Mouse (Mus musculus) adrenal gland, adult (tissue): ENCODE data around the gene Arid5a.

Experiments used
- DNase-seq, 2 experiments: peaks; one replicate each; pipeline ENCODE4 v3.0.0; 2022 to 2023; ENCODE audit warnings: low spot score in 1 of 2; ENCODE audit not compliant: inconsistent age in 2 of 2

The Arid5a gene

GRCm38 (mm10) chr1:36307495-36308280 is at the start of gene Arid5a:
Gene Arid5a (plus strand): TSS chr1:36307733.
- DNase-seq: peak; percentile 87 to 92

DNA sequence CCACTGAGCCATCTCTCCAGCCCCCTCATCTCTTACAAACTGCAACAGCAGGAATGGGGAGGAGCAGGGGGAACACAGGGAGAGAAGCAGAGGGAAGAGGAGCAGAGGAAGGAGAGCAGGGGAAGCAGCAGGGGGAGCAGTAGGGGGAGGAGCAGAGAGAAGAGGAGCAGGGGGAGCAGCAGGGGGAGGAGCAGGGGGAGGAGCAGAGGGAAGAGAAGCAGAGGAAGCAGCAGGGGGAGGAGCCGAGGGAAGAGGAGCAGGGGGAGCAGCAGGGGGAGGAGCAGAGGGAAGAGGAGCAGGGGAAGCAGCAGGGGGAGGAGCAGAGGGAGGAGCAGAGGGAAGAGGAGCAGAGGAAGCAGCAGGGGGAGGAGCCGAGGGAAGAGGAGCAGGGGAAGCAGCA is 48.9 kb upstream of the Arid5a start:
- no peak for DNase-seq

DNA sequence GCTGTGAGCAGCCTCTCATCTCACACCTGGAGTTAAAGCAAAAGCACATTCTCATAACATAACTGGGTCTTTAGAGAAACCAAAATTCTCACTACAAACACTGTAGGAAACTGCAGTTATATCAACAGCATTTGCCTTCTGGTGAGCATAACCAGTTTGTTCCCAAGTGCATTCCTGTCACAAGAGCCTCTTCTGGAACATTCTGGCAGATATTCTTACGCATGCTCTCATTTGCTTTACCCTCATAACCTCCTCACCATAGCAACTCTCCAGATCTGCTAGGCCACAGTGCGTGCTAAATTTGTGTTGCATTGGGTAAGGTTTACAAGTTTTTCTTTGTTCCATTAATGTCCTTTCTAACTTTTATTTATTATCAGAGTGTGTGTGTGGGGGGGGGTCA is 48.3 kb upstream of the Arid5a start:
- no peak for DNase-seq

DNA sequence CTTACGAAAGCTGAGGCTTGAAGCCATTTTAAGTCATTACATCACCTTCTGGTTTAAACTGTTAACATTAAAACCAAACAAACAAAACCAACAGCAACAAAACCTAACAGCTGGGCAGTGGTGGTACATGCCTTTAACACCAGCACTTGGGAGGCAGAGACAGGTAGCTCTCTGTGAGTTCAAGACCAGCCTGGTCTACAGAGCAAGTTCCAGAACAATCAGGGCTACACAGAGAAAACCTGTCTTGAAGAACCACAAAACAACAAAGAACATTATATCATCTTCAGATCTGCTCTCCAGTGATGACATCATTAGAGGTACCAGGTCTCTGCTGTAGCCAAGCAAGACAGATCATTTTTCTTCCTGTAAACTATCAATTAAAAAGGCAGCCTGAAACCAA is 47.1 kb upstream of the Arid5a start:
- DNase-seq: no peak

- peak in 1 of 2 experiments; percentile 68 for DNase-seq
These were observed 45.6 kb upstream of the Arid5a start for GRCm38 (mm10) chr1:36261708-36262504.

DNA sequence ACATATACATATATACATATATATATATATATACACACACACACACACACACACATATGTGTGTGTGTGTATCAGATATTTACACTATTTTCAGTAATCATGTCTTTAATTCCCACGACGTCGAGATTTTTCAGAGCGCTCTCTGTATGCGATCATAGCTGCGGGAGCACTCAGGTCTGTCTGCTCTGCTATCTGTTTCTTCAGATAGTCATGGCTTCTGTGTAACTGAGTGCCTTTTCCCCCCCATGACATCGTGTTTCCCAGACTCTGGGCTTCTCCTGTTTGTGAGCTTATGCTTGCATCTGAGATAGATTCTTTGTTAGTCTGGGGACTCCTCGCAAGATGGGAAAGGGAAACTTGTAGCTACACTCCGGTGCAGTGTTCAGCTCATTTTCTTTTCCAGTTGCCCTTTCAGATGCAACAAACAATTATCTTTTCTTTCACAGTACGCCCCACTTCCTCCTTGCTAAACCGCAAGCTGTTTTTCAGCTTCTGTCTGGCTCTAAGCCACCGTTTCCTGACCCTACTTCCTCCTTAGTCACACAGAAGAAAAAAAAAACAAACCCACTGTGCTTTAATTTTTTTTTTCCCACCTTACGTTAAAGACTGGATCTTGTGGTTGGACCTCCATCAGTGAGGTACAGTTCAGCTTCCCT is 43.6 kb upstream of the Arid5a start:
- DNase-seq: peak in 1 of 2 experiments; percentile 74

DNA sequence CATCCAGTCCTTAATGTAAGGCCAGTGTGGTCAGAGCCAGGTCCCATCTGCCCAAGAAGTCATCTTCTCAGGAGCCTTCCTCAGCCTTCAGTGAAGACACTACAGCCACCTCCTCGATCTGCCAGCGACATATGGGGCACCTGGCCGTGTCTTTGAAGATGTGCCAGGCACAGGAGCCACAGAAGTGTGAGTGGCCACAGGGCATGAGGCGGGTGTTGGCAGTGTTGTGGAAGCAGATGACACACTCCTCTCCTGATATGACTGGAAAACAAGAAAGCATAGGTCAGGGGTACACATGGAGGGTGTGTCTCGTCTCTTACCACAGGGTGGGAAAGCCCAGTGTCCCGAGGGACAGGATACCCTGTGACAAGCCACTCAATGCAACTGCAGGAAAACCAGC is 41.2 kb upstream of the Arid5a start:
- no peak for DNase-seq

GRCm38 (mm10) chr1:36267595-36267994 is 39.9 kb upstream of the Arid5a start:
- DNase-seq: no peak

DNA sequence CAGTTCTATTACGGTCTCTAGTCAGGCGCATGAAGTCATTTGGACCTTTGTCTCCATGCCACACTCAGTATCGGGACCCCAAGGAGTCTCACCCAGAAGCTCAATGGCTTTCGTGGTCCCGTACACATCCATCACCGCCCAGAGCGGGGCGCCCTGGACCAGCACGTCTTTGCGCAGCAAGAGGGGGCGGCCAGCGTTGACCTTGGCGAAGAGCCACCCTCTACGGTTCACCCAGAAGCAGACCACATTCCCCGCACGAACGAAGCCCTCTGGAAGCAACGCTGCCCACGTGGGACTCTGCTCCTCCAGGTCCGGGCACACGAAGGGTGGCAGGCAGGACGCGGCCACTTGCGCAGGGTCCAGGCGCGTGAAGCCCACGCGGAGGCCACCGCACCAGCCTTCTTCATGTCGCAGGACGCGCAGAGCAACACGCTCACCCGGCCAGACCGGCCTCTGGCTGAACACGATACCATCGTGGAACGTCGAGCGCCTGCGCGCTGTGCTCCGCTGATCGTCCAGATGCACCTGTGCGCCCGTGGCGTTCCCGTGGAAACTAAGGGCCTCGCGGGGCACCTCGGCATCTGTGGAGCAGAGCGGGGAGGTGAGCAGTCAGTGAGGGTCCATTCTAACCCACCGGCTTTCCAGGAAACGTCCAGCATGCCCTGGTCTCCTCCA is 38.3 kb upstream of the Arid5a start:
- DNase-seq: no peak

DNA sequence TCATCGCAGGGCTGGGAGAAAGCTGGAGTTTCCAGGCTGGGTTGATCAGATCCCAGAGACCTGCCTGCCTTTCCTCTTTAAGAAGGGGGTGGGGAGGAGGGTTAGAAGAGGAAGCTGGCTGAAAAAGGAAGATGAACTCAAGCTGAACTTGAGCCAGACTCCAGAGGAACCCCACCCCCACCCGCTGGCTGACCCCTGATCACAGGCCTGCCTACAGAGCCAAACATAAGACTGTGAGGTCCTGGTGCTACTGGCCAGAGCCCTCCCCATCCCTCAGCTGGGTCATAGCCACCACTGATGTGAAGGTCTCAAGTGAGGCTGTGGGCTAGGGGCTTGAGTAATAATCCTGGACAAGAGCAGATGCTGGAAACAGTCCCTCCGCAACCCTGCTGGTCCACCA is 36.9 kb upstream of the Arid5a start:
- DNase-seq: peak in 1 of 2 experiments; percentile 54

DNA sequence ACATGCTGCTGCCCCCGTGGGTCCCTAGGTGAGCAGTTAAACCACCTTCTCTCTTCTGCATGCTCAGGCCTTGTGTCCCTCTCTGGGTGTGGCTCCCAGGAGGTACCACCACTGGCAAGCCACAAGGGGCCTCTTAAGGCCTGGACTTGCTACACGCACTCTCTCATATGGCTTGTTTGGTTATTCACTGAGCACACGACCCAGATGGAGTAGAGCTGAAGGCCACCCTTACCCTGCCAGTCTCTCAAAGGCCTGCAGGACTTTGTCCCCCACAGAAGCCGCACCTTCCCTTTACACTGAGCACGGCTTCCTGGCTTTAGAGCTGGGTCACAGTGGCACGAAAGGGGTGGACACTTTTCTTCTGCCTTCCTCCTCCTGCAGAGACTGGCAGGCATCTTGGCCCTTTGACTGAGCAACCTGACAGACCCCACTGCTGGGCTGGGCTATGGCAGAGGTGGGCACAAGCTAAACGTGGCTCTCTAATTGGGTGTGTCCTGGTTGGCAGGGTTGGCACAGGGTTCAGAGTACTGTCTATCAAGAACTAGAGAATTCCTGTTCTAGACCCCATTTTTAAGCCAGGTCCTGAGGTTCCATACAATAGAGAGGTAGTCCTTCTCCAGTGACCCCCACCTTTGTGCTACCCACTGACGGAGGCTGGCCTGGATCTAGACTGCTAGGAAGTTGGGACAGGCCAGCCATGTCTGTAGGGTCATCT is 35.9 kb upstream of the Arid5a start:
- no peak for DNase-seq

GRCm38 (mm10) chr1:36272546-36272945 is 35.0 kb upstream of the Arid5a start:
- DNase-seq: peak; percentile 52 to 75

DNA sequence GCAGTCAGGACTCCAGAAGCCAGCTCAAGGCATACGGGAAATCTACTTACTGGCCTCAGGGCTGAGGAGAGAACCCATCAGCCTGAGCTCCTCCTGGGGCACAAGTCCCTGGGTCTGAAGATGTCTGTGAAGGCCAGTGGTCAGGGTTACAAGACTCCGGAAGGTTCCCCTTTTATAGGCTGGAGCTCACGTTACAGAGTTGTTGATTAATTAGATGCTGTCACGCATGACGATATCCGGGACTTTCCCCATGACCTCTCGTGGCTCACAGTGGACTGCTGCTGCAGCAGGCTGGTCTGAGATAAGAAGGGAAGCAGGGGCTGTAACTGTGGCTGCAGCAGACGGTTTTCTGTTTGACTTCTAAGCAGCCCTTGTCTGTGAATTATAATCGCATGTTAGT is 34.2 kb upstream of the Arid5a start:
- DNase-seq: peak; percentile 76 to 89

- no peak for DNase-seq
These were observed 33.1 kb upstream of the Arid5a start, which contains the start of gene Neurl3 for GRCm38 (mm10) chr1:36274455-36274854. Gene Neurl3 (minus strand): TSS chr1:36274679.

- no peak for DNase-seq
These were observed 31.7 kb upstream of the Arid5a start for GRCm38 (mm10) chr1:36275635-36276389.

- DNase-seq: peak; percentile 69 to 94
These were observed 30.1 kb upstream of the Arid5a start for GRCm38 (mm10) chr1:36277267-36278060.

- peak; percentile 74 to 92 for DNase-seq
These were observed 28.3 kb upstream of the Arid5a start for GRCm38 (mm10) chr1:36279202-36279601.

GRCm38 (mm10) chr1:36280938-36281337 is 26.6 kb upstream of the Arid5a start:
- no peak for DNase-seq

GRCm38 (mm10) chr1:36281849-36282248 is 25.7 kb upstream of the Arid5a start:
- no peak for DNase-seq
